Mouse (Mus musculus) liver, embryonic 14.5 days (tissue): ENCODE results near the gene Tsen2. TPM values are rescaled to one million over a fixed set of nuclear protein-coding genes. Genes with fewer than 3 reads are reported as not detected.

Source experiments
- ATAC-seq: fragments of 200-750 bp; cut with Nextera tagmentation; 2 replicates; pipeline ENCODE4 v1.8.0; 2017; ENCODE audit warnings: moderate number of reproducible peaks, mild to moderate bottlenecking, moderate library complexity; ENCODE audit not compliant: insufficient read depth
- DNase-seq, 3 experiments: peaks; one replicate each; pipeline ENCODE4 v3.0.0-alpha.2; 2012 to 2013; ENCODE audit warnings: low read depth in 3 of 3, low spot score in 3 of 3
- H3K27ac ChIP-seq: fragments of 300-500 bp; sonication (generic); 2 replicates; pipeline ENCODE4 v1.5.1; 2014; ENCODE audit warnings: moderate library complexity, mild to moderate bottlenecking, control low read depth, inconsistent platforms
- H3K27me3 ChIP-seq: fragments of 300-500 bp; sonication (generic); 2 replicates; pipeline ENCODE4 v1.6.1; 2014; ENCODE audit warnings: mild to moderate bottlenecking, low read length, moderate library complexity; ENCODE audit not compliant: control insufficient read depth, insufficient read depth
- H3K36me3 ChIP-seq: fragments of 300-500 bp; sonication (generic); replicated peaks from 2 replicates; pipeline ENCODE4 v1.6.1; 2014; ENCODE audit warnings: low read depth; ENCODE audit not compliant: control insufficient read depth, insufficient read depth
- H3K4me1 ChIP-seq, 2 experiments: fragments of 200-500 bp in 1 of 2; fragments of 300-500 bp in 1 of 2; sonication (generic) in 1 of 2; replicated peaks; 2 replicates each; pipeline ENCODE4 v1.6.1; 2012 to 2014; ENCODE audit warnings: antibody characterized with exemption in 1 of 2, inconsistent platforms in 1 of 2, low read length in 1 of 2; ENCODE audit not compliant: control insufficient read depth in 2 of 2, insufficient read depth in 2 of 2
- H3K4me2 ChIP-seq: fragments of 300-500 bp; sonication (generic); 2 replicates; pipeline ENCODE4 v1.6.1; 2014; ENCODE audit warnings: low read depth, mild to moderate bottlenecking, control low read depth, moderate library complexity
- H3K4me3 ChIP-seq, 2 experiments: fragments of 200-500 bp in 1 of 2; fragments of 300-500 bp in 1 of 2; sonication (generic) in 1 of 2; 2 replicates each; pipeline ENCODE4 v1.5.1; 2012 to 2014; ENCODE audit warnings: low read depth in 2 of 2, low read length in 2 of 2, mild to moderate bottlenecking in 2 of 2, control low read depth in 1 of 2, inconsistent platforms in 1 of 2, moderate library complexity in 1 of 2; ENCODE audit not compliant: insufficient read depth in 1 of 2
- H3K9ac ChIP-seq: fragments of 300-500 bp; sonication (generic); replicated peaks from 2 replicates; pipeline ENCODE4 v1.6.1; 2014; ENCODE audit warnings: mild to moderate bottlenecking, control low read depth, moderate library complexity
- H3K9me3 ChIP-seq: fragments of 300-500 bp; sonication (generic); 2 replicates; pipeline ENCODE4 v1.6.1; 2016; ENCODE audit warnings: low read length, mixed read lengths; ENCODE audit not compliant: control insufficient read depth
- CTCF ChIP-seq: IDR thresholded peaks from 2 replicates; pipeline ENCODE4 v1.5.1; 2016; ENCODE audit warnings: antibody characterized with exemption, low read depth, control low read depth
- EP300 ChIP-seq: IDR thresholded peaks from 2 replicates; pipeline ENCODE4 v1.6.1; 2016; ENCODE audit warnings: antibody characterized with exemption, low read depth
- WGBS: fragments of 180-500 bp; shearing (Covaris S2); extraction: QIAGEN DNeasy Blood & Tissue Kit; methylation state at CpG from one replicate; pipeline ENCODE4 v1.1.7; 2014; ENCODE audit not compliant: insufficient replicate concordance; 5-methylcytosine and 5-hydroxymethylcytosine counted together
- polyA plus RNA-seq, 2 experiments: library from polyadenylated mRNA; depleted of rRNA in 1 of 2; stranded (reverse) in 1 of 2; unstranded in 1 of 2; fragments of >200 nt; fragmentation: Nextera tagmentation in 1 of 2; extraction: Ambion mirVana in 1 of 2; gene quantifications; 2 replicates each; pipeline versions ENCODE4 v1.2.1 to v1.2.3; 2012 to 2014

Gene Tsen2
- polyA plus RNA-seq, 2 experiments = 4.7 to 11.0 TPM

DNA sequence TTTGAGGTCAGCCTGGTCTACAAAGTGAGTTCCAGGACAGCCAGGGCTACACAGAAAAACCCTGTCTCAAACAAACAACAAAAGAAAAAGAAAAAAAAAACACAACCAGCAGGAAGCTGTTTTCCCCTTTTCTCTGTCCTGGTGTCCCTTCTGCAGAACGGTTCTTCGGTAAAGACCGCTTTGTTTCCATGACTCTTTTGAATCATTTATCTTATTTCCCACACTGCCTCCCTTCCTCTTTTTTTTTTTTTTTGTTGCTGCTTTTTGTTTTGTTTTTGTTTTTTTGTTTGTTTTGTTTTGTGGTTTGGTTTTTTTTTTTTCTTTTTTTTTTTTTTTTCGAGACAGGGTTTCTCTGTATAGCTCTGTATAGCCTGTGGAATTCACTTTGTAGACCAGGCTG is 48.8 kb downstream of the Tsen2 start:
- Histone ChIP-seq H3K4me2 (no peak overlapping the region), H3K27me3 (no peaks in the 10 kb centered on the region), H3K9ac (no peak overlapping the region), H3K27ac (no peak overlapping the region), H3K4me3 (no peak overlapping the region), H3K9me3 (no peaks in the 10 kb centered on the region), H3K4me1 (no peaks in the 10 kb centered on the region), H3K36me3 (no peaks in the 10 kb centered on the region)
- WGBS = 46% methylated on average over 4 of the region's 4 CpGs
- TF ChIP-seq EP300 (no peak), CTCF (no peak)
- ATAC-seq (no peak), DNase-seq (no peak)

DNA sequence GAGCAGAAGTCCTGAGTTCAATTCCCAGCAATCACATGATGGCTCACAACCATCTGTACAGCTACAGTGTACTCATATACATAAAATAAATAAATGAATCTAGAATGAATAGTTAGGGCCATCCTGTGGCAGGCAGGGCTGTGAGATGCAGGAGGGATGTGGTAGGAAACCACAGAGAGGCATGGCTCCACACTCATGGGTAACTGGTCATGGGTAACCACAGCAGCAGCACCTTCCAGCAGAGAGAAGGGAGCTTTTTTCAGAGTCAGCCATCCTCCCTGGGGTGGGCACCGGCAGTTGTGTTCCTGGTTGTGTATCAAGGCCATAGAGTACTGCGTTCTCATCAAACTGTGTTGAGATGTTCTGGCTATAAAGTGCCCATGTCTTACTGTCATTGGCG is 50.0 kb downstream of the Tsen2 start:
- no peak for ATAC-seq
- H3K36me3 ChIP-seq = no peaks in the 10 kb centered on the region
- 39% methylated on average over 3 of the region's 3 CpGs for WGBS
- no peak overlapping the region for H3K4me3 ChIP-seq
- TF ChIP-seq EP300 (no peak), CTCF (no peak)
- no peak overlapping the region for H3K4me2 ChIP-seq
- H3K27ac ChIP-seq = no peak overlapping the region
- no peaks in the 10 kb centered on the region for H3K27me3 ChIP-seq
- H3K9ac ChIP-seq = no peak overlapping the region
- H3K9me3 ChIP-seq = no peaks in the 10 kb centered on the region
- H3K4me1 ChIP-seq = no peaks in the 10 kb centered on the region
- no peak for DNase-seq

DNA sequence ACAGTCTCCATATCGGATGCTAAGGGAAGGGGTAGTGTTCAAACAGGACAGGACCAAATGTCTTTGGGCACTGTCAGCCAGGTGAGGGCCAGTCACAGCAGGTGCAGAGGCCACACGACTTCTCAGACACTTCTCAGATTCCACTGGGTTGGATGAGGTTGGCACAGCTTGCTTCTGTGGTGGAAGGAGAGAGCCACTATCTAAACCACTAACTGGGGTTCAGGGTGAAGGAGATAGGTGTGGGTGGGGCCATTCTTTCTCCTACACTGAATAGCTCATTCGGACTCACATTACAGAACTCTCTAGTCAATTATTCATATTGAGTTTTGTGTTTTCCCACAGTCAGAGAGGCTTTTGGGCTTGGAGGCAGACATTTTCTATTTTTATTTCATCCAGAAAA is 51.2 kb downstream of the Tsen2 start:
- Histone ChIP-seq H3K36me3 (no peaks in the 10 kb centered on the region), H3K4me2 (no peak overlapping the region), H3K4me3 (no peak overlapping the region), H3K9me3 (no peaks in the 10 kb centered on the region), H3K4me1 (no peaks in the 10 kb centered on the region), H3K27ac (no peak overlapping the region), H3K27me3 (no peaks in the 10 kb centered on the region), H3K9ac (no peak overlapping the region)
- ATAC-seq (no peak), DNase-seq (no peak)
- no peak for TF ChIP-seq EP300
- no peak for TF ChIP-seq CTCF
- WGBS = 41% methylated on average over 3 of the region's 3 CpGs

DNA sequence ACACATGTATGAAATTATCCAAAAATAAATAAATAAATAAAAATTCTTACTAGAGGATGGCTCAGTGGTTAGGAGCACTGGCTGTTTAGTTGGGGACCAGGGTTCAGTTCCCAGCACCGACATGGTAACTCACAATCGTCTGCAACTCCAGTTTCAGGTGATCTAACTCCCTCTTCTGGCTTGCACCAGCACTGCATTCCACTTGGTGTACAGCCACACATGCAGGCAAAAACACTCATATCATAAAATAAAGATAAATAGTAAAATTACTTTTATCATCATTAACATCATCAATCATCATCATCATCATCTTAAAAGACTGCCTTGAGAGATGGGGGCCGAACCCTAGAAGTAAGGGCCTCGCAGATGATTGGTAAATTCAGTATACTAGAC is 56.9 kb downstream of the Tsen2 start:
- TF ChIP-seq CTCF (no peak), EP300 (no peak)
- DNase-seq (no peak), ATAC-seq (no peak)
- H3K9ac ChIP-seq = no peak overlapping the region
- WGBS = 68% methylated on average over 4 of the region's 4 CpGs
- H3K27me3 ChIP-seq = no peaks in the 10 kb centered on the region
- peak overlapping the region; percentile 87 for H3K4me2 ChIP-seq
- H3K27ac ChIP-seq = no peak overlapping the region
- peak overlapping the region in 1 of 2 experiments; percentile 84; a peak in 3 of 4 replicates for H3K4me3 ChIP-seq
- peaks cover 8 to 9% of the 10 kb centered on the region in 2 experiments for H3K4me1 ChIP-seq
- H3K9me3 ChIP-seq = no peaks in the 10 kb centered on the region
- H3K36me3 ChIP-seq = no peaks in the 10 kb centered on the region

DNA sequence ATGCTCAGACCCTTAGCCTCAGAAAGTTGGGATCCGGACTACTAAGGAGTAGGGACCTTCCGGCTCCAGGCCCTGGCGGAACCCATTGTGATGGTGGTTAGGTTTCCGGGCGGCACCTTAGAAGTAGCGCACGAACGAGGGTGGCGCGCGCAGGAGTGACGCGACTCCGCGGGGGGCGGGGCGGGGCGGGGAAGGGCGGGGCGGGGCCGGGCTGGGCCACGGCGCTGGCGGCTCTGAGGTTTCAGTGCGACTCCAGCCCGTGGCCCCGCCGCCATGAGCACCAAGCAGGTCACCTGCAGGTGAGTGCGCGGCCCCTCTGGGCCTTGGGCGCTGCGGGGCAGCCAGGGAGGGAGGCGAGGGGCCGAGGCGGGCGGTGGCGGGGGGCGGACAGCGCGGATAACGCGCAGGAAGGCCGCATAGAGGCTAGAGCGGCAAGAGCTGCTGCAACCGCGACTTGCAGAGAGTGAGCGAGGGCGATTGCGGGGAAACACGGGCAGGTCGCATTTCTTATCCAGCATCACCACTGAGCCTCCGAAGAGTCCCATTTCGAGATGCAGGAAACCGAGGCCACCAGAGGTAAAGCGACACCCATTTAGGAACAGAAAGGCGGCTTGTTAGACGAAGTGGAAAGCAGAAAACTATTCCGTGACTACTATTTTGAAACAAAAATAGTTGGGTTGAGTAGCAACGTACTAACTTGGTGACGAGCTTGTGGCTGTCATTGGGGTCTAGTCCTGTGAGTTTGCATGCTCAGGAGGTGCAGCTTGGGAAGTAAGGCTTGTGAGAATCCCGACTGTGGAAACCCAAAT is 57.5 kb downstream of the Tsen2 start, which contains the start of gene Mkrn2:
Gene Mkrn2 (plus strand): TSS at position 188 of the 809 bp plus-strand sequence.
- DNase-seq (peak; percentile 65 to 72 (median 71)), ATAC-seq (peak; percentile 95)
- WGBS = under 1% methylated on average over 61 of the region's 61 CpGs
- peak within 1 kb of the TSS; percentile 61 for H3K27ac ChIP-seq
- H3K27me3 ChIP-seq = no peaks in the 10 kb centered on the region
- H3K4me3 ChIP-seq = peak within 1 kb of the TSS; percentile 84 to 98
- no peaks in the 10 kb centered on the region for H3K36me3 ChIP-seq
- peak within 1 kb of the TSS; percentile 91 for H3K9ac ChIP-seq
- peak within 1 kb of the TSS; percentile 87 for H3K4me2 ChIP-seq
- no peak for TF ChIP-seq EP300
- no peak for TF ChIP-seq CTCF
- H3K4me1 ChIP-seq = peaks cover 8 to 9% of the 10 kb centered on the region in 2 experiments
- no peaks in the 10 kb centered on the region for H3K9me3 ChIP-seq
